Mouse (Mus musculus) MEL (cell line): ENCODE data around the gene Bud31. TPM values are rescaled to one million over a fixed set of nuclear protein-coding genes. Genes with fewer than 3 reads are reported as not detected.

Experiments used
- DNase-seq: peaks from one replicate; pipeline ENCODE4 v3.0.0; 2011; ENCODE audit warnings: low read depth, low spot score
- H3K27ac ChIP-seq: 2 replicates; pipeline ENCODE4 v1.5.1; 2012; ENCODE audit warnings: low read depth, mild to moderate bottlenecking, control low read depth, low read length, moderate library complexity; ENCODE audit not compliant: control insufficient read depth
- H3K27me3 ChIP-seq, 2 experiments: fragments of 150-350 bp in 1 of 2; sonication (generic) in 1 of 2; 2 replicates each; pipeline ENCODE4 v1.6.1; 2012; ENCODE audit warnings: low read length in 2 of 2, mild to moderate bottlenecking in 2 of 2, improper control_type of control experiment in 1 of 2, moderate library complexity in 1 of 2; ENCODE audit not compliant: insufficient read depth in 2 of 2, control insufficient read depth in 1 of 2
- H3K36me3 ChIP-seq, 2 experiments: 2 replicates each; pipeline ENCODE4 v1.6.1; 2012 to 2014; ENCODE audit warnings: low read length in 2 of 2, improper control_type of control experiment in 1 of 2, inconsistent platforms in 1 of 2, mild to moderate bottlenecking in 1 of 2; ENCODE audit not compliant: insufficient read depth in 2 of 2, control insufficient read depth in 1 of 2
- H3K4me1 ChIP-seq, 2 experiments: fragments of 150-350 bp in 1 of 2; sonication (generic) in 1 of 2; 2 replicates each; pipeline ENCODE4 v1.6.1; 2012; ENCODE audit warnings: low read length in 2 of 2, improper control_type of control experiment in 1 of 2, mild to moderate bottlenecking in 1 of 2; ENCODE audit not compliant: insufficient read depth in 2 of 2, control insufficient read depth in 1 of 2
- H3K4me3 ChIP-seq, 2 experiments: fragments of 150-350 bp in 1 of 2; sonication (generic) in 1 of 2; 2 replicates each; pipeline ENCODE4 v1.5.1; 2012; ENCODE audit warnings: low read depth in 2 of 2, low read length in 2 of 2, mild to moderate bottlenecking in 2 of 2, moderate library complexity in 2 of 2, control low read depth in 1 of 2, improper control_type of control experiment in 1 of 2; ENCODE audit not compliant: control insufficient read depth in 1 of 2, insufficient read depth in 1 of 2
- H3K79me2 ChIP-seq: 2 replicates; pipeline ENCODE4 v1.6.1; 2012; ENCODE audit warnings: mild to moderate bottlenecking, low read length, moderate library complexity; ENCODE audit not compliant: control insufficient read depth, poor library complexity, insufficient read depth
- H3K9ac ChIP-seq: 2 replicates; pipeline ENCODE4 v1.6.1; 2012; ENCODE audit warnings: low read depth, mild to moderate bottlenecking, control low read depth, low read length, moderate library complexity; ENCODE audit not compliant: control insufficient read depth, poor library complexity, severe bottlenecking
- H3K9me3 ChIP-seq: fragments of 150-350 bp; sonication (generic); replicated peaks from 2 replicates; pipeline ENCODE4 v1.6.1; 2012; ENCODE audit warnings: mild to moderate bottlenecking, low read length, improper control_type of control experiment, moderate library complexity; ENCODE audit not compliant: insufficient read depth
- CHD2 ChIP-seq: IDR thresholded peaks from 2 replicates; pipeline ENCODE4 v1.6.1; 2011; ENCODE audit warnings: low read length, improper control_type of control experiment
- CTCF ChIP-seq, 3 experiments: IDR thresholded peaks in 2 of 3; conservative IDR thresholded peaks in 1 of 3; 2 replicates each; pipeline ENCODE4 v1.5.1; 2011 to 2012; ENCODE audit warnings: low read length in 3 of 3, low read depth in 2 of 3, mild to moderate bottlenecking in 2 of 3, improper control_type of control experiment in 1 of 3, inconsistent platforms in 1 of 3, mixed read lengths in 1 of 3, moderate library complexity in 1 of 3; ENCODE audit not compliant: control insufficient read depth in 1 of 3, insufficient read depth in 1 of 3, poor library complexity in 1 of 3, severe bottlenecking in 1 of 3
- E2F4 ChIP-seq: IDR thresholded peaks from 2 replicates; pipeline ENCODE4 v1.6.1; 2011; ENCODE audit warnings: low read depth, low read length, improper control_type of control experiment, borderline replicate concordance
- ELF1 ChIP-seq: IDR thresholded peaks from 2 replicates; pipeline ENCODE4 v1.6.1; 2014; ENCODE audit warnings: low read depth, mild to moderate bottlenecking, inconsistent platforms, low read length, improper control_type of control experiment, moderate library complexity
- ETS1 ChIP-seq: IDR thresholded peaks from 2 replicates; pipeline ENCODE4 v1.6.1; 2012; ENCODE audit warnings: low read depth, mild to moderate bottlenecking, inconsistent platforms, low read length, improper control_type of control experiment, moderate library complexity
- GABPA ChIP-seq: IDR thresholded peaks from 2 replicates; pipeline ENCODE4 v1.6.1; 2012; ENCODE audit warnings: low read depth, mild to moderate bottlenecking, inconsistent platforms, low read length, improper control_type of control experiment, moderate library complexity
- HCFC1 ChIP-seq: IDR thresholded peaks from 2 replicates; pipeline ENCODE4 v1.6.1; 2012; ENCODE audit warnings: low read depth, mild to moderate bottlenecking, inconsistent platforms, low read length, improper control_type of control experiment, moderate library complexity
- JUND ChIP-seq: IDR thresholded peaks from 2 replicates; pipeline ENCODE4 v1.6.1; 2011; ENCODE audit warnings: low read depth, mild to moderate bottlenecking, improper control_type of control experiment, low read length
- KAT2A ChIP-seq: conservative IDR thresholded peaks from 2 replicates; pipeline ENCODE4 v1.6.1; 2012; ENCODE audit warnings: low read depth, low read length, improper control_type of control experiment, inconsistent platforms
- MAX ChIP-seq: IDR thresholded peaks from 2 replicates; pipeline ENCODE4 v1.6.1; 2011; ENCODE audit warnings: low read length, improper control_type of control experiment
- MAZ ChIP-seq: IDR thresholded peaks from 2 replicates; pipeline ENCODE4 v1.6.1; 2012; ENCODE audit warnings: low read depth, mild to moderate bottlenecking, inconsistent platforms, low read length, improper control_type of control experiment
- MXI1 ChIP-seq: IDR thresholded peaks from 2 replicates; pipeline ENCODE4 v1.6.1; 2011; ENCODE audit warnings: mild to moderate bottlenecking, low read depth, low read length, improper control_type of control experiment
- MYB ChIP-seq: IDR thresholded peaks from 2 replicates; pipeline ENCODE4 v1.6.1; 2011; ENCODE audit warnings: mild to moderate bottlenecking, low read depth, low read length, improper control_type of control experiment
- NELFE ChIP-seq: IDR thresholded peaks from 2 replicates; pipeline ENCODE4 v1.6.1; 2011; ENCODE audit warnings: low read depth, low read length, improper control_type of control experiment
- POLR2A ChIP-seq, 2 experiments: IDR thresholded peaks; 2 replicates each; pipeline ENCODE4 v1.6.1; 2011 to 2012; ENCODE audit warnings: low read length in 2 of 2, mild to moderate bottlenecking in 2 of 2, control low read depth in 1 of 2, improper control_type of control experiment in 1 of 2, low read depth in 1 of 2, moderate library complexity in 1 of 2; ENCODE audit not compliant: control insufficient read depth in 1 of 2, insufficient read depth in 1 of 2, poor library complexity in 1 of 2
- POLR2AphosphoS5 ChIP-seq: IDR thresholded peaks from 2 replicates; pipeline ENCODE4 v1.6.1; 2012; ENCODE audit warnings: low read depth, borderline replicate concordance, mild to moderate bottlenecking, inconsistent platforms, low read length, moderate library complexity, mixed read lengths
- RCOR1 ChIP-seq: IDR thresholded peaks from 2 replicates; pipeline ENCODE4 v1.6.1; 2012; ENCODE audit warnings: low read depth, mild to moderate bottlenecking, inconsistent platforms, low read length, improper control_type of control experiment
- SIN3A ChIP-seq: IDR thresholded peaks from 2 replicates; pipeline ENCODE4 v1.6.1; 2012; ENCODE audit warnings: low read length, improper control_type of control experiment, inconsistent platforms
- TBP ChIP-seq: IDR thresholded peaks from 2 replicates; pipeline ENCODE4 v1.8.0; 2011; ENCODE audit warnings: low read depth, low read length, improper control_type of control experiment
- TCF12 ChIP-seq: IDR thresholded peaks from 2 replicates; pipeline ENCODE4 v1.6.1; 2014; ENCODE audit warnings: low read depth, mild to moderate bottlenecking, inconsistent platforms, low read length, improper control_type of control experiment, moderate library complexity
- UBTF ChIP-seq: IDR thresholded peaks from 2 replicates; pipeline ENCODE4 v1.6.1; 2012; ENCODE audit warnings: low read depth, mild to moderate bottlenecking, inconsistent platforms, low read length, improper control_type of control experiment, moderate library complexity, borderline replicate concordance; ENCODE audit not compliant: insufficient read depth
- USF2 ChIP-seq, 2 experiments: IDR thresholded peaks; 2 replicates each; pipeline ENCODE4 v1.6.1; 2011 to 2012; ENCODE audit warnings: improper control_type of control experiment in 2 of 2, low read length in 2 of 2, borderline replicate concordance in 1 of 2, inconsistent platforms in 1 of 2, low read depth in 1 of 2, mild to moderate bottlenecking in 1 of 2; ENCODE audit not compliant: insufficient read depth in 1 of 2
- ZC3H11A ChIP-seq: IDR thresholded peaks from 2 replicates; pipeline ENCODE4 v1.6.1; 2012; ENCODE audit warnings: low read depth, mild to moderate bottlenecking, inconsistent platforms, low read length, improper control_type of control experiment
- ZKSCAN1 ChIP-seq: IDR thresholded peaks from 2 replicates; pipeline ENCODE4 v1.6.1; 2012; ENCODE audit warnings: low read depth, mild to moderate bottlenecking, inconsistent platforms, low read length, improper control_type of control experiment, moderate library complexity
- polyA plus RNA-seq, 2 experiments: library from polyadenylated mRNA; stranded (reverse) in 1 of 2; unstranded in 1 of 2; fragments of >175 nt in 1 of 2; fragments of >200 nt in 1 of 2; gene quantifications; 2 replicates each; pipeline versions ENCODE4 v1.2.1 to v1.2.4; 2012; ENCODE audit warnings: low replicate concordance in 2 of 2, low read depth in 1 of 2; ENCODE audit not compliant: insufficient read length in 2 of 2, insufficient read depth in 1 of 2, missing spikeins in 1 of 2
- total RNA-seq: library from RNA; depleted of rRNA; stranded (reverse); fragments of 300-350 nt; gene quantifications from 2 replicates; pipeline ENCODE4 v1.2.3, GENCODE M21; 2012

Gene Bud31
- total and polyA plus RNA-seq, 3 experiments = 193 to 207 TPM; not detected in 1

- Histone ChIP-seq H3K4me3 (no peak overlapping the region), H3K9ac (no peak overlapping the region), H3K27ac (no peak overlapping the region), H3K36me3 (peaks cover 2 to 9% of the 10 kb centered on the region in 2 experiments), H3K9me3 (no peaks in the 10 kb centered on the region), H3K27me3 (no peaks in the 10 kb centered on the region), H3K4me1 (peaks cover 0 to 10% of the 10 kb centered on the region in 2 experiments; a peak in 3 of 4 replicates), H3K79me2 (peaks cover 31% of the 10 kb centered on the region)
- DNase-seq = no peak
- TF ChIP-seq MAZ (no peak), GABPA (no peak), MYB (no peak), TBP (no peak), USF2 (IDR thresholded peaks at IDR 0.05; ENCODE audit: borderline replicate concordance in 1 of 2, insufficient read depth in 1 of 2, low read depth in 1 of 2, low read length in 2 of 2) (no peak), JUND (no peak), MXI1 (no peak)
These were observed 24.5 kb downstream of the Bud31 start for GRCm38 (mm10) chr5:145164710-145165109.

GRCm38 (mm10) chr5:145165184-145165583 lies 25.0 kb downstream of the Bud31 start:
- Histone ChIP-seq H3K27me3 (no peaks in the 10 kb centered on the region), H3K9ac (no peak overlapping the region), H3K4me3 (no peak overlapping the region), H3K27ac (no peak overlapping the region), H3K9me3 (no peaks in the 10 kb centered on the region), H3K4me1 (peaks cover 0 to 10% of the 10 kb centered on the region in 2 experiments; a peak in 3 of 4 replicates), H3K36me3 (peaks cover 2 to 9% of the 10 kb centered on the region in 2 experiments), H3K79me2 (peaks cover 31% of the 10 kb centered on the region)
- no peak for TF ChIP-seq E2F4
- no peak for TF ChIP-seq ELF1
- TF ChIP-seq KAT2A = no peak
- no peak for TF ChIP-seq MAZ
- no peak for DNase-seq

DNA sequence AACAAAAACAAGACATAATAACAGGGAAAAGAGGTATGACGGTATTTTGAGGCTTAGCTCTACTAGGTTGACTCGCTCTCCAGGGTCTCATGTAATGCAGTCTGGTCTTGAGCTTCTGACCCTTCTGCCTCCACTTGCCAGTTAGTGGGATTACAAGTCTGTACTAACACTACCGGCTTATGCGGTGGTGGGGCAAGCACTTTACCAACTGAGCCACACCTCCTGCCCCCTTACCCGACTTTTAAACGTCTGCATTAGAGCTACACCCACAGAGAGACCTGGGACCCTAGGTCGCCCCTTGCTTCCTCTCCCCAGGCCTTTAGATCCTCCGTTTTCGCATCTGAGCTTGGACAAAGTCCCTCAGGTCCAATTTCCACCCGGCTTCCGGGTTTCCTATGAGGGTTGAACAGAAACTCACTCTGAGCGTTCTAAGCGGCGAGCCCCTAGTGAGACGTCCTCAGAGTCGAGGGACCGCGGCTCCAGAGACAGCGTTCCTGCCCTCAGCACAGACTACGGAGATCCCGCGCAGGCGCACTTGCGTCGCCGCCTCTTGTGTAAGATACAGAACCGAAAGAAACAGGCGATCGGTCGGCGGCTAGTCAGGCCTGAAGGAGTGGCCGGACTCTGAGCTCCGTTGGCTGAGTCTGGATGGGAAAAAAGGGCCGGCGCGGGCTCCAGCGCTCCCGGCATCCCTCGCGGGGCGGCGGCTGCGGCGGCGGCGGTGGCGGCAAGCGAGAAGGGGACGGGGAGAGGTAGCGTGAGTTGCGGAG lies 26.6 kb downstream of the Bud31 start, which contains the start of the genes Ptcd1 and Cpsf4:
TSS of gene Ptcd1 (minus strand) at position 573 of the 770 bp plus-strand sequence.
TSS of gene Cpsf4 (plus strand) at position 678 of the 770 bp plus-strand sequence.
- peak within 1 kb of the TSS; percentile 94 for H3K9ac ChIP-seq
- H3K4me3 ChIP-seq = peak within 1 kb of the TSS; percentile 97 to 99
- H3K27me3 ChIP-seq = no peaks in the 10 kb centered on the region
- H3K9me3 ChIP-seq = no peaks in the 10 kb centered on the region
- H3K4me1 ChIP-seq = peaks cover 0 to 10% of the 10 kb centered on the region in 2 experiments; a peak in 3 of 4 replicates
- DNase-seq = peak; percentile 99
- peaks cover 6 to 9% of the 10 kb centered on the region in 2 experiments for H3K36me3 ChIP-seq
- peak within 1 kb of the TSS; percentile 81 for H3K27ac ChIP-seq
- peaks cover 31% of the 10 kb centered on the region for H3K79me2 ChIP-seq
- peak; percentile 7 to 92; a peak in 2 of 4 replicates for TF ChIP-seq POLR2A (IDR thresholded peaks at IDR 0.05; ENCODE audit: control insufficient read depth in 1 of 2, insufficient read depth in 1 of 2, low read depth in 1 of 2, low read length in 2 of 2, poor library complexity in 1 of 2)
- TF ChIP-seq UBTF = no peak; the same call in 1 of the 2 replicates
- TF ChIP-seq GABPA = no peak
- TF ChIP-seq CHD2 = no peak
- TF ChIP-seq E2F4 = no peak
- no peak for TF ChIP-seq CTCF (IDR thresholded peaks at IDR 0.05 in 2 of 3, conservative IDR thresholded peaks at IDR 0.05 in 1 of 3; ENCODE audit: control insufficient read depth in 1 of 3, insufficient read depth in 1 of 3, low read depth in 2 of 3, low read length in 3 of 3, poor library complexity in 1 of 3, severe bottlenecking in 1 of 3)
- no peak for TF ChIP-seq RCOR1
- peak; percentile 54 for TF ChIP-seq TCF12
- TF ChIP-seq POLR2AphosphoS5 = no peak
- TF ChIP-seq JUND = no peak
- no peak for TF ChIP-seq ZKSCAN1
- peak; percentile 58; the same call in 1 of the 2 replicates for TF ChIP-seq ETS1
- TF ChIP-seq NELFE = peak; percentile 92
- TF ChIP-seq TBP = peak; percentile 81
- TF ChIP-seq ELF1 = peak; percentile 65; the same call in 1 of the 2 replicates
- TF ChIP-seq ZC3H11A = no peak
- peak; percentile 99 for TF ChIP-seq SIN3A
- TF ChIP-seq MAX = peak; percentile 13; the same call in 1 of the 2 replicates
- peak; percentile 94 for TF ChIP-seq HCFC1
